Mouse (Mus musculus) heart, embryonic 15.5 days (tissue): ENCODE measurements around the gene Srp54c. TPM values are rescaled to one million over a fixed set of nuclear protein-coding genes. Genes with fewer than 3 reads are reported as not detected.
"Not testable (repeated sequence)": the region's sequence is repeated elsewhere in the genome, so short reads cannot be mapped to it uniquely, and the experiment has no call there.

Experiments used
- ATAC-seq: fragments of 200-750 bp; cut with Nextera tagmentation; replicated peaks from 2 replicates; pipeline ENCODE4 v1.8.0; 2017; ENCODE audit warnings: low read depth, moderate TSS enrichment; ENCODE audit not compliant: insufficient number of reproducible peaks, insufficient read depth, low FRiP score
- H3K27ac ChIP-seq: fragments of 300-500 bp; sonication (generic); 2 replicates; pipeline ENCODE4 v1.5.1; 2015; ENCODE audit warnings: mild to moderate bottlenecking, inconsistent platforms
- H3K27me3 ChIP-seq: fragments of 300-500 bp; sonication (generic); 2 replicates; pipeline ENCODE4 v1.6.1; 2015; ENCODE audit warnings: inconsistent platforms
- H3K36me3 ChIP-seq: fragments of 300-500 bp; sonication (generic); 2 replicates; pipeline ENCODE4 v1.6.1; 2015; ENCODE audit warnings: mild to moderate bottlenecking, inconsistent platforms
- H3K4me1 ChIP-seq: fragments of 300-500 bp; sonication (generic); replicated peaks from 2 replicates; pipeline ENCODE4 v1.6.1; 2015; ENCODE audit warnings: inconsistent platforms
- H3K4me2 ChIP-seq: fragments of 300-500 bp; sonication (generic); 2 replicates; pipeline ENCODE4 v1.6.1; 2015; ENCODE audit warnings: inconsistent platforms, mild to moderate bottlenecking, moderate library complexity
- H3K4me3 ChIP-seq: fragments of 300-500 bp; sonication (generic); 2 replicates; pipeline ENCODE4 v1.5.1; 2015; ENCODE audit warnings: mild to moderate bottlenecking, inconsistent platforms
- H3K9ac ChIP-seq: fragments of 300-500 bp; sonication (generic); 2 replicates; pipeline ENCODE4 v1.6.1; 2015; ENCODE audit warnings: mild to moderate bottlenecking, inconsistent platforms
- H3K9me3 ChIP-seq: fragments of 300-500 bp; sonication (generic); replicated peaks from 2 replicates; pipeline ENCODE4 v1.6.1; 2016; ENCODE audit warnings: inconsistent platforms
- WGBS: fragments of 180-500 bp; shearing (Covaris S2); methylation state at CpG from one replicate; pipeline ENCODE4 v1.1.7; 2015; ENCODE audit warnings: mixed read lengths; 5-methylcytosine and 5-hydroxymethylcytosine counted together
- polyA plus RNA-seq: library from polyadenylated mRNA; unstranded; fragments of >200 nt; fragmentation: Nextera tagmentation; extraction: Ambion mirVana; gene quantifications from 2 replicates; pipeline ENCODE4 v1.2.1, GENCODE M21; 2015

Srp54c gene
- polyA plus RNA-seq, result 52.0 and 58.6 TPM in 2 replicates

GRCm38 (mm10) chr12:55229626-55230519 is at the start of gene Srp54c:
Srp54c (plus strand) TSS chr12:55230168.
- not testable (repeated sequence) for H3K27me3 ChIP-seq, H3K27ac ChIP-seq, H3K9me3 ChIP-seq, H3K9ac ChIP-seq, H3K4me1 ChIP-seq, H3K36me3 ChIP-seq, H3K4me2 ChIP-seq
- peak; percentile 98 for ATAC-seq
- peak within 1 kb of the TSS; percentile 46 for H3K4me3 ChIP-seq
- WGBS, result no CpG with 5 or more reads among the region's 57 CpGs

GRCm38 (mm10) chr12:55187686-55188085 is 42.3 kb upstream of the Srp54c start:
- ATAC-seq, H3K4me2 ChIP-seq, H3K9ac ChIP-seq, H3K36me3 ChIP-seq, H3K4me3 ChIP-seq, H3K4me1 ChIP-seq, H3K9me3 ChIP-seq, H3K27me3 ChIP-seq, H3K27ac ChIP-seq: not testable (repeated sequence)
- no CpG with 5 or more reads among the region's 8 CpGs for WGBS

- not testable (repeated sequence) for ATAC-seq, H3K27me3 ChIP-seq, H3K4me2 ChIP-seq, H3K4me1 ChIP-seq, H3K36me3 ChIP-seq, H3K9me3 ChIP-seq, H3K27ac ChIP-seq, H3K9ac ChIP-seq, H3K4me3 ChIP-seq
- WGBS, result no CpG with 5 or more reads among the region's 5 CpGs
Observed at GRCm38 (mm10) chr12:55189127-55189526, 40.8 kb upstream of the Srp54c start.

DNA sequence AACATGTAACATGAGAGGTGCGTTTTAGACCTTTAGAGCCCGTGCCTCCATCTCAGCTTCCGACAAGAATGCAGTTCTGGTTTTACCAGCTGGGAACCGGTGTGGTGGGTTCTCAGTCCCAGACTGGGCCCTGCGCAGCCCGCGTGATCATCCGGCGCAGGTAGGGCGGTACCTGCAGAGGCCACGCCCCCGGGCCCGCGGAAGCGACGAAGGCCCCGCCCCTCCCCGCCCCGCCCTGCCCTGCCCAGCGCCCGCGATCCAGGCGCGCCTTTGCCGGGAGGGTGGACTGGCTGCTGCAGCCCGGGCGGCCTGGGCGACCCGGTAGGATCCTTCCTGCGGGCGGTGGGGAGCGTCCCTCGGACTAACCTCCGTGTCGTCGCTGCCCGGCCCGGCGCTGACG is 30.7 kb upstream of the Srp54c start, which contains the start of gene 1700047I17Rik2:
Gene 1700047I17Rik2 (plus strand): TSS at position 287 of the 400 bp plus-strand sequence.
- not testable (repeated sequence) for H3K4me3 ChIP-seq, H3K27me3 ChIP-seq, H3K27ac ChIP-seq, H3K9me3 ChIP-seq, H3K36me3 ChIP-seq, H3K9ac ChIP-seq, H3K4me2 ChIP-seq, H3K4me1 ChIP-seq
- ATAC-seq, result peak; percentile 96
- WGBS, result no CpG with 5 or more reads among the region's 40 CpGs

DNA sequence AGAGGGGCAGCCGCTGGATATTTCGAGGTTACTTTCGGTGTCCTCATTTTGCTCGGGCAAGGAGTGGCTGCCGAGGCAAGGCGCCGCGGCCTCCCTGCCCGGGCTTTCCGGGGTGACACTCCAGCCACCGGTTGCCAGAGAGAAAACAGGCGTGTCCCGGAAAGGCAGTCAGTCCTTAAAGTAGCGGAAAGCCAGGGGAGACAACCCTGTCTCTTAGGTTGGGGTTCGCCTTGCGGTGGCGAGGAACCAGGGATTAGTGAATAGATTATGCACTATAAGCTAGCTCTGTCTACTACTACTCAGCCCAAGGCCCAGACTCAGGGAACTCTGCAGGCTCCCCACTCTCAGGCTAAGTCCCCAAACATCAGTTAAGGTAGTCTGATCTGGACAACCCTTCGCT is 30.2 kb upstream of the Srp54c start:
- not testable (repeated sequence) for H3K27ac ChIP-seq, H3K27me3 ChIP-seq, H3K4me3 ChIP-seq, H3K36me3 ChIP-seq, H3K4me2 ChIP-seq, H3K4me1 ChIP-seq, H3K9ac ChIP-seq, H3K9me3 ChIP-seq
- WGBS, result no CpG with 5 or more reads among the region's 18 CpGs
- peak; percentile 44 for ATAC-seq

DNA sequence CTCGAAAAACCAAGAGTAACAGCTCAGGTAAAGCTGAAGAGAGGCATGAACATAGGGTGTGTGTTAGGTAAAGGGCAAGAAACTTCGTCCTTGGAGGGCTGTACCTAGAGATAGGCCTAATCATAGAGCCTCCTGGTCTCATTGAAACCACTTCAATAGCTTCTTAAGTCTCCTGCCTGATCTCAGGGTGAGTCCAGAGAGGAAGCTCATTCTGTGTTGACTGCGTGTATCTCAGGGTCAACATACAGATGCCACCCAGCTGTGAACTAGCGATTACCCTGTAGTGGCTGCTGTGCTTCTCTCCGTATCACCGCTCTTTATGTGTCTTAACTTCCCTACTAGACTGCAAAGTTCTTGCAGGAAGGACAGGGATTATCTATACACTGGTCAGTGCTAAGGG is 17.0 kb upstream of the Srp54c start:
- WGBS, result no CpG with 5 or more reads among the region's 6 CpGs
- ATAC-seq, H3K36me3 ChIP-seq, H3K9me3 ChIP-seq, H3K27ac ChIP-seq, H3K4me1 ChIP-seq, H3K27me3 ChIP-seq, H3K9ac ChIP-seq, H3K4me2 ChIP-seq, H3K4me3 ChIP-seq: not testable (repeated sequence)

- H3K4me1 ChIP-seq, H3K4me2 ChIP-seq, H3K36me3 ChIP-seq, H3K9me3 ChIP-seq, H3K27ac ChIP-seq, H3K9ac ChIP-seq, H3K27me3 ChIP-seq: not testable (repeated sequence)
- peak overlapping the region; percentile 46 for H3K4me3 ChIP-seq
- 0% methylated on average over 15 of the region's 25 CpGs for WGBS
- peak; percentile 28 for ATAC-seq
Observed at GRCm38 (mm10) chr12:55230520-55230861, 523 bp downstream of the Srp54c start.

GRCm38 (mm10) chr12:55242243-55242642 is 12.3 kb downstream of the Srp54c start:
- not testable (repeated sequence) for ATAC-seq, H3K4me1 ChIP-seq, H3K27me3 ChIP-seq, H3K27ac ChIP-seq, H3K4me3 ChIP-seq, H3K36me3 ChIP-seq, H3K9ac ChIP-seq, H3K4me2 ChIP-seq, H3K9me3 ChIP-seq
- WGBS, result no CpG with 5 or more reads among the region's 8 CpGs

GRCm38 (mm10) chr12:55261950-55262349 is 32.0 kb downstream of the Srp54c start:
- not testable (repeated sequence) for H3K9me3 ChIP-seq, H3K4me3 ChIP-seq, H3K27me3 ChIP-seq, H3K4me1 ChIP-seq, H3K27ac ChIP-seq, H3K9ac ChIP-seq, H3K4me2 ChIP-seq, ATAC-seq
- WGBS, result no CpG with 5 or more reads among the region's 8 CpGs
- H3K36me3 ChIP-seq, result peaks cover 12% of the 10 kb centered on the region

- H3K27ac ChIP-seq, H3K9ac ChIP-seq, H3K27me3 ChIP-seq, H3K4me2 ChIP-seq, H3K36me3 ChIP-seq, H3K9me3 ChIP-seq, H3K4me3 ChIP-seq, ATAC-seq, H3K4me1 ChIP-seq: not testable (repeated sequence)
- no CpG with 5 or more reads among the region's 5 CpGs for WGBS
Observed at GRCm38 (mm10) chr12:55263385-55263784, 33.4 kb downstream of the Srp54c start.

DNA sequence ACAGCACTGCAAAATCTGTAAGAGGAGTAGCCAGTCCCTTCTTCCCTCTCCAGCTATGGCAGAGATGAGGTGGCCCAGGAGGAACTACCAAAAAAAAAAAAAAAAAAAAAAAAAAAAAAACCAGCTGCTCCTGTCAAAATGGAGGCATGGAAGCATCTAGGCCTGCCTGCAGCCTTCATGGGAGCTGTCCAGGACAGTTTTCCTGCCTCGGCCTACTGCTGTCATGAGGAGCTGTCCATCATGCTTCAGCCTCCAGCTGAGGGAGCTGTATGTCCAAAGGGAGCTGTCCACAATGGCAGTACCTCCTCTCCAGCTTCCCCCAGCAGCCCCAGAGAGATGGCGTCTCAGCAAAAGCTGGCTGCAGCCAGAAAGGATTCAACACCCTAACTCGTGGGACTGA is 42.3 kb downstream of the Srp54c start:
- no peaks in the 10 kb centered on the region for H3K9me3 ChIP-seq
- H3K27me3 ChIP-seq, result no peaks in the 10 kb centered on the region
- no peak overlapping the region for H3K9ac ChIP-seq
- no peak for ATAC-seq
- no peaks in the 10 kb centered on the region for H3K36me3 ChIP-seq
- H3K4me1 ChIP-seq, result no peaks in the 10 kb centered on the region
- H3K4me3 ChIP-seq, result no peak overlapping the region
- H3K4me2 ChIP-seq, result no peak overlapping the region
- H3K27ac ChIP-seq, result no peak overlapping the region
- 71% methylated on average over 3 of the region's 3 CpGs for WGBS

DNA sequence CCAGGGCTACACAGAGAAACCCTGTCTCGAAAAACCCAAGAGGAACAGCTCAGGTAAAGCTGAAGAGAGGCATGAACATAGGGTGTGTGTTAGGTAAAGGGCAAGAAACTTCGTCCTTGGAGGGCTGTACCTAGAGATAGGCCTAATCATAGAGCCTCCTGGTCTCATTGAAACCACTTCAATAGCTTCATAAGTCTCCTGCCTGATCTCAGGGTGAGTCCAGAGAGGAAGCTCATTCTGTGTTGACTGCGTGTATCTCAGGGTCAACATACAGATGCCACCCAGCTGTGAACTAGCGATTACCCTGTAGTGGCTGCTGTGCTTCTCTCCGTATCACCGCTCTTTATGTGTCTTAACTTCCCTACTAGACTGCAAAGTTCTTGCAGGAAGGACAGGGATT is 47.6 kb downstream of the Srp54c start:
- not testable (repeated sequence) for H3K9me3 ChIP-seq, H3K4me2 ChIP-seq, ATAC-seq, H3K4me1 ChIP-seq, H3K27me3 ChIP-seq, H3K4me3 ChIP-seq, H3K9ac ChIP-seq, H3K27ac ChIP-seq, H3K36me3 ChIP-seq
- 90% methylated on average over 3 of the region's 6 CpGs for WGBS
